Mouse (Mus musculus): ENCODE measurements around the gene Higd1b.

DNA sequence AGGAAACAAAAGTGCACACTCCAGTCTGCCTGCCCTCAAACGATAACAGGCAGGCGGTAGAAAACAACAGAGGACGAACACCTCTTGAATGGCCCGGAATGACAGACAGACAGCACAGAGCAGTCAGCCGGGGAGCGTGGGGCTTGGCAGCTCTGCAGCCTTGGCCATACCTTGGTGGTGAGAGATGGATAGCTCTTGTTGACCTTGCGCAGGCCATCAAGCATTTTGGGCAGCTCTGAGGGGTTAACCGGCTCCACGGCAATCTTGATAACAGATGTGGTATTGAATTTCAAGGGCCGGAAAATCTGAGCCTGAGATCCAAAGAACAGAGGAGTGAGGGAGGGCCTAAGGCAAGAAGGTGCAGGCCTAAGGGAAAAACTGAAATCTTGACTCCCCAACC lies 10.3 kb downstream of the Higd1b start:
- no peak for TF ChIP-seq POLR2A (IDR thresholded peaks at IDR 0.05; ENCODE audit: control insufficient read depth, low read depth, low read length)
- no peak for TF ChIP-seq CTCF (IDR thresholded peaks at IDR 0.05; ENCODE audit: control insufficient read depth, insufficient read depth, insufficient replicate concordance, low read depth, low read length)

Measured in testis, adult 2 months (tissue).